Mouse (Mus musculus) bone marrow macrophage, adult 2 months (primary cell): Measurements from ENCODE around the gene Spag7.

Experiments
- CTCF ChIP-seq: IDR thresholded peaks from 2 replicates; pipeline ENCODE4 v1.5.1; 2012; ENCODE audit warnings: low read depth, mild to moderate bottlenecking, low read length, moderate library complexity
- POLR2A ChIP-seq: IDR thresholded peaks from 2 replicates; pipeline ENCODE4 v1.6.1; 2012; ENCODE audit warnings: mild to moderate bottlenecking, low read depth, low read length, borderline replicate concordance

- TF ChIP-seq CTCF: no peak
- peak; percentile 51; the same call in 1 of the 2 replicates for TF ChIP-seq POLR2A
Measured at GRCm38 (mm10) chr11:70653345-70654197, 15.6 kb downstream of the Spag7 start.
